Mouse (Mus musculus) kidney, postnatal 0 days (tissue): ENCODE measurements around the gene Ubald1. TPM values are rescaled to one million over a fixed set of nuclear protein-coding genes. Genes with fewer than 3 reads are reported as not detected.
A peak's percentile ranks its signal among the peaks of the same experiment; 100 is the strongest.

Source experiments
- ATAC-seq: fragments of 200-750 bp; cut with Nextera tagmentation; replicated peaks from 2 replicates; pipeline ENCODE4 v1.8.0; 2017; ENCODE audit warnings: low read depth, moderate number of reproducible peaks, moderate TSS enrichment, moderate library complexity; ENCODE audit not compliant: low FRiP score
- DNase-seq: peaks from one replicate; pipeline ENCODE4 v3.0.0-alpha.2; 2016; ENCODE audit warnings: low spot score
- H3K27ac ChIP-seq: fragments of 300-500 bp; sonication (generic); 2 replicates; pipeline ENCODE4 v1.5.1; 2014; ENCODE audit warnings: mild to moderate bottlenecking
- H3K27me3 ChIP-seq: fragments of 300-500 bp; sonication (generic); 2 replicates; pipeline ENCODE4 v1.6.1; 2014; ENCODE audit warnings: low read length, mixed read lengths; ENCODE audit not compliant: insufficient read depth
- H3K36me3 ChIP-seq: fragments of 300-500 bp; sonication (generic); 2 replicates; pipeline ENCODE4 v1.6.1; 2014; ENCODE audit warnings: low read length, mixed read lengths; ENCODE audit not compliant: insufficient read depth
- H3K4me1 ChIP-seq: fragments of 300-500 bp; sonication (generic); replicated peaks from 2 replicates; pipeline ENCODE4 v1.6.1; 2014; ENCODE audit warnings: antibody characterized with exemption, low read length, mixed read lengths; ENCODE audit not compliant: insufficient read depth
- H3K4me2 ChIP-seq: fragments of 300-500 bp; sonication (generic); 2 replicates; pipeline ENCODE4 v1.6.1; 2014; ENCODE audit warnings: mild to moderate bottlenecking, low read length, moderate library complexity, mixed read lengths
- H3K4me3 ChIP-seq: fragments of 300-500 bp; sonication (generic); replicated peaks from 2 replicates; pipeline ENCODE4 v1.5.1; 2014; ENCODE audit warnings: low read depth, low read length
- H3K9ac ChIP-seq: fragments of 300-500 bp; sonication (generic); 2 replicates; pipeline ENCODE4 v1.6.1; 2014; ENCODE audit warnings: low read depth, low read length
- H3K9me3 ChIP-seq: fragments of 300-500 bp; sonication (generic); replicated peaks from 2 replicates; pipeline ENCODE4 v1.6.1; 2016; ENCODE audit warnings: low read length, inconsistent platforms, mixed read lengths
- CTCF ChIP-seq: IDR thresholded peaks from 2 replicates; pipeline ENCODE4 v1.5.1; 2016; ENCODE audit warnings: antibody characterized with exemption, low read depth, mild to moderate bottlenecking, moderate library complexity
- WGBS: fragments of 180-500 bp; shearing (Covaris S2); extraction: QIAGEN DNeasy Blood & Tissue Kit; methylation state at CpG from one replicate; pipeline ENCODE4 v1.1.7; 2014; 5-methylcytosine and 5-hydroxymethylcytosine counted together
- polyA plus RNA-seq: library from polyadenylated mRNA; unstranded; fragments of >200 nt; fragmentation: Nextera tagmentation; extraction: Ambion mirVana; gene quantifications from 2 replicates; pipeline ENCODE4 v1.2.1, GENCODE M21; 2015

Gene Ubald1
- polyA plus RNA-seq, 1 experiment from 2014 or later = 41.5 TPM

GRCm38 (mm10) chr16:4916608-4917007 is 36.5 kb upstream of the Ubald1 start:
- no peak for TF ChIP-seq CTCF
- H3K27ac ChIP-seq = no peak overlapping the region
- no peaks in the 10 kb centered on the region for H3K9me3 ChIP-seq
- H3K4me1 ChIP-seq = no peaks in the 10 kb centered on the region; the same call in 1 of the 2 replicates
- H3K9ac ChIP-seq = no peak overlapping the region
- no peak overlapping the region for H3K4me3 ChIP-seq
- ATAC-seq (no peak), DNase-seq (no peak)
- WGBS = 81% methylated on average over 2 of the region's 2 CpGs
- H3K27me3 ChIP-seq = no peaks in the 10 kb centered on the region
- H3K36me3 ChIP-seq = peaks cover 31% of the 10 kb centered on the region
- no peak overlapping the region for H3K4me2 ChIP-seq

DNA sequence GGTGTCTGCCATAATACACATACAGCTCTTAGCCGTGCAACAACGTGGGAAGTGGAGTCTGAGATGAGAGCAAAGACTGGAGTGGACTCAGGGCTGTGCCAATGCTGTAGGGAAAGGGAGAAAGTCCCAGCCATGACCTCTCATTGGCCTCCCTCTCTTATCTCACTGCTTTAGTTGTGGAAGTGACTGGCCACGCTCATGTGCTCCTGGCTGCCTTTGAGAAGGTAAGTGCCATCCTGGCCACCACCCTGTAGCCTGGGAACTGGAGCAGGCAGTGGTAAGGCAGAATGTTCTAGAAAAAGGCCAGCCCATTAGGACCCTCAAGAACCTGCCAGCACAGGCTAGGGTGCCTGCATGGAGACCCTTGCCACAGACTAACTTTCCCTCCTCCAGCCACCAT is 35.8 kb upstream of the Ubald1 start:
- Histone ChIP-seq H3K4me1 (no peaks in the 10 kb centered on the region; the same call in 1 of the 2 replicates), H3K27ac (no peak overlapping the region), H3K4me2 (no peak overlapping the region), H3K9me3 (no peaks in the 10 kb centered on the region), H3K9ac (no peak overlapping the region), H3K27me3 (no peaks in the 10 kb centered on the region), H3K4me3 (no peak overlapping the region), H3K36me3 (peaks cover 35% of the 10 kb centered on the region)
- TF ChIP-seq CTCF = no peak
- DNase-seq (no peak), ATAC-seq (no peak)
- 90% methylated on average over 3 of the region's 3 CpGs for WGBS

- Histone ChIP-seq H3K9ac (no peak overlapping the region), H3K4me3 (no peak overlapping the region), H3K36me3 (peaks cover 39% of the 10 kb centered on the region), H3K27me3 (no peaks in the 10 kb centered on the region), H3K9me3 (no peaks in the 10 kb centered on the region), H3K4me2 (peak overlapping the region; percentile 30; the same call in 1 of the 2 replicates), H3K4me1 (no peaks in the 10 kb centered on the region; the same call in 1 of the 2 replicates), H3K27ac (peak overlapping the region; percentile 88)
- DNase-seq (peak; percentile 92), ATAC-seq (peak; percentile 85)
- 29% methylated on average over 12 of the region's 12 CpGs for WGBS
- TF ChIP-seq CTCF = peak; percentile 97
Measured at GRCm38 (mm10) chr16:4913783-4914735, 33.9 kb upstream of the Ubald1 start.

DNA sequence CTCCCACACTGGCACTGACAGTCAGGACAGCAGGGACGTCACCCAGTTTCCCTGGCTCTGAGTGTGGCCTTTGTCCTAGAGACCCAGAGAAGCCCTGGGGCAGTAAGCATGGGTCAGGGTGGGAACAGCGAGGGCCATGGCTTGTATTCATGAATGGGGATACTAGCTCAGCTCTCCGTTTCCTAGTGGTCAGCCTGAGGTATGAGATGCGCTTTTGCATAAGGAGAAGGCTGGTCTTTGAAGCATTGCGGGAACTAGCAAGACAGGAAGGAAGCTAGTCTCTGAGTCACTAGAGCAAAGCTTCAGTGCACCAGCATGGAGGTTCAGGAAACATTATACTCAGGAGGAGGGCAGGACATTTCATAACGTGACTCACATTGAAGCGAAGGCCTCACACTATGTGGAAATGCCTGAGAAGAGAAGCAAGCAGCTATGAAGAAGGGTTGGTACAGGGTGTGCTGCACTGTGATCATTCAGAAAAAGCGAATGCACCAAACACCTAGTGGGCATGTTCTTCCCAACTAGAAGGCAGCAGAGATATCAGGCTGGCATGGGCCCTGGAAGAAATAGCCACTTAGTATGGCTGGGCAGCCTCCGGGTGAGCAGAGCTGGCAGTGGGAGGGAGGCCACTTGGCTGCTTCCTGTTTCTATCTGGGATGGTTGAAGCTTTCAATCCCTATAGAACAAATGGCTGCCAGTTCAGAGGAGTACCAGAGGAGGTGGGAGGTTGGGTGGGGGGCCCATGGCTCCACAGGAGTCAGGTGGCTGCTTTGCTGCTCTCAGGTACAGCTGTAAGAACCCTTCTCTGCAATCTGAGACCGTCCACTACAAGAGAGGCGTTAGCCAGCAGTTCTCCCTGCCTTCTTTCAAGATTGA is 33.0 kb upstream of the Ubald1 start:
- peak overlapping the region; percentile 30; the same call in 1 of the 2 replicates for H3K4me2 ChIP-seq
- H3K27me3 ChIP-seq = no peaks in the 10 kb centered on the region
- peaks cover 38% of the 10 kb centered on the region for H3K36me3 ChIP-seq
- H3K9me3 ChIP-seq = no peaks in the 10 kb centered on the region
- TF ChIP-seq CTCF = no peak; the same call in 1 of the 2 replicates
- no peaks in the 10 kb centered on the region; the same call in 1 of the 2 replicates for H3K4me1 ChIP-seq
- peak; percentile 62 for ATAC-seq
- DNase-seq = peak; percentile 76
- WGBS = 46% methylated on average over 11 of the region's 11 CpGs
- no peak overlapping the region for H3K4me3 ChIP-seq
- no peak overlapping the region for H3K9ac ChIP-seq
- peak overlapping the region; percentile 88 for H3K27ac ChIP-seq

DNA sequence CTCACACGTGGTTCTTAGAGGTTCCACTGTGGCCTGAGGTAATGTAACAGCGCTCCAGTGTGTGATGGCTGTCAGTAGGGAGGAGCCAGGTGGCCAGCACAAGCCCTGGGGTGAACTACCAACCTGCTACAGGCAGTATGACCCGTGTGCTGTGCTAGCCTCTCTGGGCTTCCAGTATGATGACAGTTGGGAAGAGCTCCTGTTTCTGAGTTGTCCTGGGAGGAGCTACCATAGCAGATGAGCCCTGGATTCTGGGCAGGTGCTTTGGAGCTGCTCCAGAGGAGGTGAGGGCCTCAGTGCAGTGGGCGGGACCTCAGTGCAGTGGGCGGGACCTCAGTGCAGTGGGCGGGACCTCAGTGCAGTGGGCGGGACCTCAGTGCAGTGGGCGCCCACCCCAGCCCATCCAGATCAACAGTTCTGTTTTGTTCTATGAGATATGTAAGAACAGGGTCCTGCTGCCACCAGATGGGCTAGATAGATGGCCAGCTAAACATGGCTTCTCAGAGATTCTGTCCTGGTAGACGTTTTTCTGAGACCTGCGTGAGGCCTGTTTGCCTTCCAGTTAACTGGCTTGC is 32.0 kb upstream of the Ubald1 start:
- Histone ChIP-seq H3K4me1 (no peaks in the 10 kb centered on the region; the same call in 1 of the 2 replicates), H3K9ac (no peak overlapping the region), H3K4me3 (no peak overlapping the region), H3K27ac (peak overlapping the region; percentile 88; the same call in 1 of the 2 replicates), H3K9me3 (no peaks in the 10 kb centered on the region), H3K4me2 (no peak overlapping the region), H3K27me3 (no peaks in the 10 kb centered on the region), H3K36me3 (peaks cover 41% of the 10 kb centered on the region)
- ATAC-seq = no peak
- DNase-seq = no peak
- no peak for TF ChIP-seq CTCF
- 81% methylated on average over 10 of the region's 10 CpGs for WGBS
